Mouse (Mus musculus): ENCODE measurements around the gene Trim67. TPM values are rescaled to one million over a fixed set of nuclear protein-coding genes. Genes with fewer than 3 reads are reported as not detected.

Gene Trim67
- total RNA-seq, 2 experiments from 2014 or later: 0.12 to 0.13 TPM

DNA sequence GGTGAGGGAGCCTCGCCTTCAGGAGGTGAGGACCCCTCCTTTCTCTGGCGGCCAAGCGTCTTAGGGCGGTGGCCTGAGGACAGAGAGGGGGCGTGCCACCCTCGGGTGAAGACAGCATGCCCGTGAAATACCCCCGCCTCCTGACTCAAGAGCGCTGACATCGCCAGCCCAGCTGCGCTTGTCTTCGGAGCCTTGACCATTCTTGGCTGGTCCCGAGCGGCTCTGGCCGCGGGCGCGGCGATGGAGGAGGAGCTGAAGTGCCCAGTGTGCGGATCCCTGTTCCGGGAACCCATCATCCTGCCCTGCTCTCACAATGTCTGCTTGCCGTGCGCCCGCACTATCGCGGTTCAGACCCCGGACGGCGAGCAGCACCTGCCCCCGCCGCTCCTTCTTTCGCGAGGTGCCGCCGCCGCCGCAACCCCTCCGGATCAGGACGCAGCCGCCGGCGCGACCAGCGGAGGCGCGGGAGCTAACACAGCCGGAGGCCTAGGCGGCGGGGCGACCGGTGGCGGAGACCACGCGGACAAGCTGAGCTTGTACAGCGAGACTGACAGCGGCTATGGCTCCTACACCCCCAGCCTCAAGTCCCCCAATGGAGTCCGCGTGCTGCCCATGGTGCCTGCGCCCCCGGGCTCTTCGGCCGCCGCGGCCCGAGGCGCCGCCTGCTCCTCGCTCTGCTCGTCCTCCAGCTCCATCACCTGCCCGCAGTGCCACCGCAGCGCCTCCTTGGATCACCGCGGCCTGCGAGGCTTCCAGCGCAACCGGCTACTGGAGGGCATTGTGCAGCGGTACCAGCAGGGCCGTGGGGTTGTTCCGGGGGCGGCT, 981 bp downstream of the Trim67 start:
- no peak for DNase-seq (ENCODE audit: low spot score in 2 of 2)

DNA sequence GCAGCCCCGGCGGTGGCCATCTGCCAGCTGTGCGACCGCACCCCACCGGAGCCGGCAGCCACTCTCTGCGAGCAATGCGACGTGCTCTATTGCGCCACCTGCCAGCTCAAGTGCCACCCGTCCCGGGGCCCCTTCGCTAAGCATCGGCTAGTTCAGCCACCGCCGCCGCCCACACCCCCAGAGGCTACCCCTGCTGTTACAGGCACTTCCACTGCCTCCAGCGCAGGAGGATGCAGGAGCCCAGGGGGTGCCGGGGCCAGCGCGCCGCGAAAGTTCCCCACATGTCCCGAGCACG, 1.5 kb downstream of the Trim67 start:
- DNase-seq (ENCODE audit: low spot score in 2 of 2): peak in 1 of 2 experiments; percentile 41

- DNase-seq (ENCODE audit: low spot score in 2 of 2): no peak
Observed at GRCm38 (mm10) chr8:124795781-124796488, 3.0 kb downstream of the Trim67 start.

DNA sequence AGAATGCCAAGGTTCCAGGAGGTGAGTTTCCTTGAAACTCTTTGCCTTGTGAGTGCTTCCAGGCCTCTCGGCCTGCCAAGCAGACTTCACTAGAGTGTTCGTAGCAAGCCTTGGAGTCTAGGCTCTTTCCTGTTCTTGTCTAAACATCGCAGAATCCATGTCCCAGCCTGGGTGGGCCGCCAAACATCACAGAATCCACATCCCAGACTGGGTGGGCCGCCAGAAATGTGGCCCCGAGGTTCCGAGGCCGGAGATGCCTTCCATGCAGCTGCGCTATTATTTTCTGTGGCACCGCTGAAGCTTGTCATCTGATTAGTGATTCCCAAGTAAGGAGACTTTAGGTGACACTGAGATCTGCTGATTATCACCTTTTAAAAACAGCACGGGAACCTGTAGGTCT, 7.7 kb downstream of the Trim67 start:
- DNase-seq (ENCODE audit: low spot score in 2 of 2): no peak

DNA sequence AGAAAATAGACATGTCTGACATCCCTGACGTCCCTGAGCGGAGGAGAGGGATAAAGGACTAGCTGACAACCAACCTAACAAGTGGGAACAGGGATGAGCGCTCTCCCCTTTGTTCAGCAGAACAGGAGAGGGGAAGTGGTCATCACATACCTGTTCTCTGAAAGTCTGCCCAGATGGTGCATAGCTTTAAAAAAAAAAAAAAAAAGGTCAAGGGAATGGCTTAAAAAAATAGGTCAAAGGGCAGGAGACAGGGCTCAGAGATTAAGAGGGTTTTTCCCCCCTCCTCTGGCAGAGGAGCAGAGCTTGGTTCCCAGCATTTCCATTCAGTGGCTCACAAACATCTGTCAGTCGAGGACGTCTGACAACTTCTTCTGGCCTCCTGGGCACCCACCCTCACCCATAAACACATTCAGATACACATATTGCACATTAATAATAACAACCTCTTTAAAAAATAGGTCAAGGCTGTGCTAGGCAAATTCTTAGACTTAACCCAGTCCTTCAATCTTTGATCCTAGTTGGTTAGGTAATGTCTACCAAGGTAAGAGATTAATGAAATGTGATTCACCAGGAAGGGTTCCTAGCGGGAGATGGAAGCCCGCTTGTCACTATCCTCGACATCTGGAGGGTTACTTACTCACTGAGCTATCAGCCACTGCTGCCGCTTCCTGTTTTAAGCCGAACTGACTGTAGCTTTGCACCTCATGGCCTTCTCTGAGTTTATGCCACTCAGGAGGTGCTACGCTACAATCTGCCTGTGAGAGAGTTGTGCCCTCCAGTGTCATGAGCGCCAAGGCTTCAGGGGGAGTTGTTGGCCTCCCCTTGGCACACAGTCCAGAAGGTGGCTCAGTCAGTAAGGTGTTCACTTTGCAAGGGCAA, 11.2 kb downstream of the Trim67 start:
- DNase-seq (ENCODE audit: low spot score in 2 of 2): no peak

- no peak for DNase-seq (ENCODE audit: low spot score in 2 of 2)
Observed at GRCm38 (mm10) chr8:124805990-124806389, 13.1 kb downstream of the Trim67 start.

- DNase-seq (ENCODE audit: low spot score in 2 of 2): no peak
Observed at GRCm38 (mm10) chr8:124809419-124809818, 16.5 kb downstream of the Trim67 start.

- no peak for DNase-seq (ENCODE audit: low spot score in 2 of 2)
Observed at GRCm38 (mm10) chr8:124810056-124810610, 17.2 kb downstream of the Trim67 start.

DNA sequence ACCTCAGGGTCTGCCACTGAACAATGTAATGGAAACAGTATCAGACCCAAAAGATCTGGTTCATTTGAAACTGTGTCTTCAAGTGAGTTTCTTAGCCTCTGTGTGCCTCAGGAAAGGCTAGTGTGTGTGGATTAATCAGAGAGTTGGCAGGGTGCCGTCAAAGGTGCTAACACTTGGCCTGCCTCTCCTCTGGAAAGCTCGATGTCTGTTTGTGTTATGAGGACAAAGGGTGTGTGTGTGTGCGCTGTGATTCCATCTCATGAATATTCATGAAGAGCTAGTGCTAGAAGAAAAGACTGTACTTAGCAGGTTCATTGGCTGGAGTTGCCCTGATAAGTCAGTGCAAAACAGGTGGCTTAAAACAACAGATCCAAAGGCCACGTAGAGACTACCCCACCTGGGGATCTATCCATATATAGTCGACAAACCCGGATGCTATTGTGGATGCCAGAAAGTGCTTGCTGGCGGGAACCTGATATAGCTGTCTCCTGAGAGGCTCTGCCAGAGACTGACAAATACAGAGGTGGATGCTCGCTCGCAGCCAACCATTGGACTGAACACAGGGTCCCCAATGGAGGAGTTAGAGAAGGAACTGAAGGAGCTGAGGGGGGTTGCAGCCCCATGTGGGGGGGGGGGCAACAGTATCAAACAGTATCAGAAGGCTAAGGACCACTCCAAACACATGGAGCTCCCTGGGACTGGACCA, 17.9 kb downstream of the Trim67 start:
- no peak for DNase-seq (ENCODE audit: low spot score in 2 of 2)

GRCm38 (mm10) chr8:124813326-124813725, 20.4 kb downstream of the Trim67 start:
- no peak for DNase-seq (ENCODE audit: low spot score in 2 of 2)

GRCm38 (mm10) chr8:124815870-124816269, 23.0 kb downstream of the Trim67 start:
- DNase-seq (ENCODE audit: low spot score in 2 of 2): no peak

GRCm38 (mm10) chr8:124816866-124817265, 24.0 kb downstream of the Trim67 start:
- DNase-seq (ENCODE audit: low spot score in 2 of 2): no peak

DNA sequence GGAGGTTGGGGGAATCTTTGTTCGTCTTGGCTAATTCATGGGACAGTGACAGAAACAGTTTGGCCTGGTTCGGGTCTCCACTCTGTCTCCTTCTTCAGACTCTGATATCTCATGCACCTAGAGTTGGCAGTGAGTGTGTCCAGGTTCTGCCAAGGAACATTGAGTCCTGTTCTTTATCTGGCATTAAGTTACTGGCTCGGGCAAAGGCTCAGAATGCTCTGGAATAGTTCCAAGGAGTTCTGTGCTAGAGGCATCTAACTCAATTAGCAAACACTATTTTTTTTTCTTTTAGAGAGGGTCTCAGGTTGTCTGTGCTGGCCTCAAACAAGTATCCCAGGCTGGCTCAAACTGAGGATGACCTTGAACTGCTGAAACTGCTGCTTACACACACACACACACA, 24.5 kb downstream of the Trim67 start:
- no peak for DNase-seq (ENCODE audit: low spot score in 2 of 2)

GRCm38 (mm10) chr8:124819612-124820115, 26.8 kb downstream of the Trim67 start:
- DNase-seq (ENCODE audit: low spot score in 2 of 2): no peak

GRCm38 (mm10) chr8:124820125-124820524, 27.2 kb downstream of the Trim67 start:
- no peak for DNase-seq (ENCODE audit: low spot score in 2 of 2)

DNA sequence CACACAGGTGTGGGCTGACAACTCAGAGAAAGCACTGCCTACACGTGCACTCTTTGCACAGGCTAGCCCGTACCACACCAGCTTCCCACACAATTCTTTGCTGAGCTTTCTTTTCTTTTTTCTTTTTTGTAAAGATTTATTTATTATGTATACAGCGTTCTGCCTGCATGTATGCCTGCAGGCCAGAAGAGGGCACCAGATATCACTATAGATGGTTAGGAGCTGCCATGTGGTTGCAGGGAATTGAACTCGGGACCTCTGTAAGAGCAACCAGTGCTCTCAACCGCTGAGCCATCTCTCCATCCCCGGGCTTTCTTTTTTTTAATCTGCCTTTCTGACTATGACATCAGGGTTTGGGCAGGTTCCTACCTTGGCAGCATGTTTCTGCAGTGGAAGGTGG, 30.6 kb downstream of the Trim67 start:
- no peak for DNase-seq (ENCODE audit: low spot score in 2 of 2)

DNA sequence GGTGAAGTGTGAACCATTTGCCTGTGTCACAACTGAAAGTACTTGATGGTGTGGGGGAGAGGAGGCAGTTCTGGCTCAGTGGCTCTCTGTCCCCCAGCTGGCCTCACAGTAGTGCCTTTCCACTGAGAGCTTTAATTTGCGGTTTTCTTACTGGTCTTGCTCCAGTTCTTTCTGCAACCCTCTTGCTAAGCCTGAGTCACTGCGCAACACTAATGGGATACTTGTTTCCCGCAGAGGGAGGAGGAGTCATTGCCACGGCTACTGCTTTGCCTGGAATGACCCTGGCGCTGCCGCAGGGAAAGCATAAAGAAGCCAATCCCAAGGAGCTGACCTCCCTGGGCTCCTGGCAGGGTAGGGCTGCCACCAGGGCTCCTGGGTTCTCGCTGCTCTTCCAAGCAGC, 33.8 kb downstream of the Trim67 start:
- DNase-seq (ENCODE audit: low spot score in 2 of 2): no peak

- DNase-seq (ENCODE audit: low spot score in 2 of 2): peak in 1 of 2 experiments; percentile 46
Observed at GRCm38 (mm10) chr8:124827387-124827786, 34.5 kb downstream of the Trim67 start.

GRCm38 (mm10) chr8:124828561-124829240, 35.8 kb downstream of the Trim67 start:
- no peak for DNase-seq (ENCODE audit: low spot score in 2 of 2)

DNA sequence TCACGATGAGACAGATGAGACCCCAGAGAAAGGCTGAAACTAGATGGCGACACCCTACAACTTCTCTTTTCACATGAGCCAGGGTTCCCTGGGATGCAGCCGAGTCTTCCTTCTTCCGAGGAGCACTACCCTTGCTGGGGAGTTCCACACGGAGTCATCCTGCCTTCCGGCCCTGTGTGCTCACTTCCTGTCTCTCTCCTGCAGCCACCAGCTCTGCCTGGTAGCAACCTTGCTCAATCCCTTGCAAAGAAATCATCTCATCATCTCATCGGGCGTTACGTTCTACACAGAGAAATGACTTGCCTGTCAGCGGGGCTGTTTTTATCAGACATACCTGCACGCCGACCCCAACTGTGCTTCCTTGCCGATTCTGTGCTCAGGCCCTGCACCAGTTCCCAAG, 37.2 kb downstream of the Trim67 start:
- DNase-seq (ENCODE audit: low spot score in 2 of 2): no peak
